8 mouse cellular contexts compared by ENCODE assay signal in genomic region chr14:20640644-20641437, GRCm38 (mm10). TPM values are rescaled to one million over a fixed set of nuclear protein-coding genes. Genes with fewer than 3 reads are reported as not detected.
DNase-seq lines count a peak whose midpoint lies in the region; ATAC-seq lines count a peak whose summit lies in the region.

TSS of gene Usp54 (minus strand) at chr14:20641063.

- ATAC-seq in intestine, embryonic 14.5 days (replicated peaks; ENCODE audit: low FRiP score, low TSS enrichment, low read depth): peak; percentile 96

- intact Hi-C loops in left cerebral cortex, postnatal 14 days (cut with DNase I): no loop called here

- H3K9me3 ChIP-seq in intestine, embryonic 14.5 days (ENCODE audit: control insufficient read depth, low read length): no peaks in the 10 kb centered on the region

- DNase-seq in adrenal gland, adult (ENCODE audit: inconsistent age in 2 of 2, low spot score in 1 of 2): peak; percentile 98 to 99
- DNase-seq in embryo, embryonic 10.5 days (ENCODE audit: low spot score): peak; percentile 99
- DNase-seq in gastrocnemius, postnatal 25 days: peak; percentile 96
- DNase-seq in intestine, embryonic 14.5 days (ENCODE audit: low spot score): peak; percentile 99
- peak; percentile 98 to 99 for DNase-seq in left cerebral cortex, postnatal 14 days (ENCODE audit: low spot score in 2 of 2)
- peak; percentile 99 for DNase-seq in mesoderm, embryonic 11.5 days (ENCODE audit: low read depth, low spot score)
- DNase-seq in right cerebral cortex, postnatal 36 days (ENCODE audit: low spot score in 2 of 2): peak; percentile 96 to 97
- DNase-seq in yolk sac, embryonic 10.5 days (ENCODE audit: low spot score): peak; percentile 96

- H3K27ac ChIP-seq in intestine, embryonic 14.5 days (ENCODE audit: low read depth): peak within 1 kb of the TSS; percentile 97

- WGBS in intestine, embryonic 14.5 days: under 1% methylated on average over 73 of the region's 73 CpGs

- peaks cover 12% of the 10 kb centered on the region for H3K4me1 ChIP-seq in intestine, embryonic 14.5 days (replicated peaks; ENCODE audit: control insufficient read depth, insufficient read depth, low read length)

- peak within 1 kb of the TSS; percentile 89 for H3K4me2 ChIP-seq in intestine, embryonic 14.5 days (ENCODE audit: low read length)

- H3K9ac ChIP-seq in intestine, embryonic 14.5 days (ENCODE audit: low read length): peak within 1 kb of the TSS; percentile 91

- no peaks in the 10 kb centered on the region for H3K27me3 ChIP-seq in intestine, embryonic 14.5 days (replicated peaks; ENCODE audit: control insufficient read depth, insufficient read depth, low read length)

- peak within 1 kb of the TSS; percentile 90 for H3K4me3 ChIP-seq in intestine, embryonic 14.5 days (ENCODE audit: low read depth, low read length)

- no peaks in the 10 kb centered on the region for H3K36me3 ChIP-seq in intestine, embryonic 14.5 days (ENCODE audit: control insufficient read depth, insufficient read depth, low read length)

RNA-seq across cellular contexts. Expression of gene Usp54, which starts in this region (rescaled TPM):
- 1 to 10 TPM; 3.8 to 5.1 TPM for total RNA-seq in gastrocnemius, postnatal 25 days (2021)
- 8.2 and 8.9 TPM in 2 replicates for polyA plus RNA-seq in intestine, embryonic 14.5 days (2014; fragmentation: Nextera tagmentation; extraction: Ambion mirVana)
- 10 to 100 TPM; 29.7 to 35.7 TPM for total RNA-seq in left cerebral cortex, postnatal 14 days (2021)

Comparison
In these comparisons a context has a peak if more than half of its experiments do, and no peak if none do; other contexts are left out.
1. Peak in every context shown above with its lines: DNase-seq, ATAC-seq, H3K4me3 ChIP-seq and H3K27ac ChIP-seq.
2. RNA of gene Usp54 (total RNA-seq): 29.7 to 35.7 TPM in left cerebral cortex, postnatal 14 days; 3.8 to 5.1 TPM in gastrocnemius, postnatal 25 days; every median in the first group is over 4 times any median in the second.